Mouse (Mus musculus) lung, embryonic 15.5 days (tissue): ENCODE measurements around the gene Tead1. TPM values are rescaled to one million over a fixed set of nuclear protein-coding genes. Genes with fewer than 3 reads are reported as not detected.

Experiments
- ATAC-seq: fragments of 200-750 bp; cut with Nextera tagmentation; 2 replicates; pipeline ENCODE4 v1.8.0; 2017; ENCODE audit warnings: moderate number of reproducible peaks, borderline replicate concordance; ENCODE audit not compliant: low FRiP score, low TSS enrichment; ENCODE audit errors: extremely low read depth
- H3K27ac ChIP-seq: fragments of 300-500 bp; sonication (generic); 2 replicates; pipeline ENCODE4 v1.5.1; 2015; ENCODE audit warnings: moderate library complexity, mild to moderate bottlenecking, inconsistent platforms
- H3K27me3 ChIP-seq: fragments of 300-500 bp; sonication (generic); 2 replicates; pipeline ENCODE4 v1.6.1; 2015; ENCODE audit warnings: inconsistent platforms
- H3K36me3 ChIP-seq: fragments of 300-500 bp; sonication (generic); 2 replicates; pipeline ENCODE4 v1.6.1; 2015; ENCODE audit warnings: inconsistent platforms
- H3K4me1 ChIP-seq: fragments of 300-500 bp; sonication (generic); 2 replicates; pipeline ENCODE4 v1.6.1; 2015; ENCODE audit warnings: inconsistent platforms
- H3K4me2 ChIP-seq: fragments of 300-500 bp; sonication (generic); 2 replicates; pipeline ENCODE4 v1.6.1; 2015; ENCODE audit warnings: inconsistent platforms, mild to moderate bottlenecking, moderate library complexity
- H3K4me3 ChIP-seq: fragments of 300-500 bp; sonication (generic); 2 replicates; pipeline ENCODE4 v1.5.1; 2015; ENCODE audit warnings: mild to moderate bottlenecking, inconsistent platforms
- H3K9ac ChIP-seq: fragments of 300-500 bp; sonication (generic); 2 replicates; pipeline ENCODE4 v1.6.1; 2015; ENCODE audit warnings: inconsistent platforms
- H3K9me3 ChIP-seq: fragments of 300-500 bp; sonication (generic); 2 replicates; pipeline ENCODE4 v1.6.1; 2016; ENCODE audit warnings: inconsistent platforms
- WGBS: fragments of 180-500 bp; shearing (Covaris S2); methylation state at CpG from one replicate; pipeline ENCODE4 v1.1.7; 2015; 5-methylcytosine and 5-hydroxymethylcytosine counted together
- polyA plus RNA-seq: library from polyadenylated mRNA; unstranded; fragments of >200 nt; fragmentation: Nextera tagmentation; extraction: Ambion mirVana; gene quantifications from 2 replicates; pipeline ENCODE4 v1.2.1, GENCODE M21; 2015

The Tead1 gene
- polyA plus RNA-seq, 1 experiment from 2014 or later, result 30.0 TPM

DNA sequence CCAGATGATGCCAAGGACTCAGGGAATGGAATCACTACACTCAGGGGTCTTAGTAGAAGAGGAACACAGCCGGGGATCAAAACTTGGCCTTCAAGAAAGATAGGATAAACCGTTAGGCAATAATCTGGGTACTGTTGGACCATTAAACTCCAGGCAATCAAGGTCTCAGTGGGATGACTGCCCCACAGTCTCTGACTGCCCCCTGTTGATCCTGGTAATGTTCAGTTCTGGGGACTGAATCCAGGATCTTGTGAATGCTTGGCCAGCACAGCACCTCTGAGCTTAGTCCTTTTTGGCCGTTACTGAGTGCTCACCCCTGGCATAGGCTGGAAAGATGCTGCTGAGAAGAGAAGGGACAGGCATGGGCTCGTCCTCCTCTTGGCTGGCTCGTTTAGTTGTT is 34.4 kb downstream of the Tead1 start:
- Histone ChIP-seq H3K36me3 (no peaks in the 10 kb centered on the region), H3K27ac (no peak overlapping the region), H3K9me3 (no peaks in the 10 kb centered on the region), H3K4me1 (peaks cover 77% of the 10 kb centered on the region), H3K4me3 (no peak overlapping the region), H3K27me3 (no peaks in the 10 kb centered on the region), H3K4me2 (no peak overlapping the region), H3K9ac (no peak overlapping the region)
- WGBS, result 48% methylated on average over 5 of the region's 5 CpGs
- ATAC-seq, result no peak

DNA sequence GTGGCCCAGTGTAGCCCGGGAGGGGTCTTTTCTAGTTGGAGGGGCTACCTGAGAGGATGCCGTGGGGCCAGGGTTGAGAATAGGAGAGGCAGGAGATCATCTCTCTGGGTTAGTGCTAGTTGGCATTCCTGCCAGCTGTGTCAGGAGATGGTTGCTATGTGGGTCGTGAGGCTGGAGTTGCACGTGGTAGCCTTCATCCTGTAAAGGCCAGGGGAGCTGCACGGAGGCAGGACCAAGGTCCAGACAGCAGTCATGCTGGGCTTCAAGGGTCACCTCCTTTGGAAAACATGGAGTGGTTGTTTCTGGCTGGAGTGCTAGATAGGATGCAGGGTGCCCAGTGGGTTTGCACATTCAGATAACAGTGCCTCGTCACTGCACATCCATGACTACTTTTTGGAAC is 35.7 kb downstream of the Tead1 start:
- no peak for ATAC-seq
- H3K9me3 ChIP-seq, result no peaks in the 10 kb centered on the region
- peaks cover 84% of the 10 kb centered on the region for H3K4me1 ChIP-seq
- no peaks in the 10 kb centered on the region for H3K27me3 ChIP-seq
- H3K27ac ChIP-seq, result no peak overlapping the region
- H3K4me2 ChIP-seq, result no peak overlapping the region
- H3K36me3 ChIP-seq, result no peaks in the 10 kb centered on the region
- 72% methylated on average over 6 of the region's 6 CpGs for WGBS
- H3K4me3 ChIP-seq, result no peak overlapping the region
- no peak overlapping the region for H3K9ac ChIP-seq

DNA sequence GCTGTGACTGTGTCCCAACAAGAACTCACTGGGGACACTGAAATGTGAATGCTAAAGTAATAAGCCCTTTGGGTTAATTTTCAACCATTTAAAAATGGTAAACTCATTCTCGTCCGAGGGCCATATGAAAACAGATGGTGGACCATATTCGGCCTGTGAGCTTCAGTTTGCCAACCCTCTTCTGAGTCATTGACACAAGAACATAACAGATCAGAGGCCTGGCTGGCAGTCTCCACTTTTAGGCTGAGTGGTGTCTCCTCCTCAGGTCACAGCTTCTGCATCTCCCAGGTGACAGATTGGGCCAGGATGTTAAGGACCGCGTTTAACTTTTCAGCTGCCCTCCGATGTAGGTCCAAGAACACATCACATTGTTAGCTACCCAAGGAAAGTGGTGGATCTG is 37.6 kb downstream of the Tead1 start:
- no peak for ATAC-seq
- Histone ChIP-seq H3K4me1 (peaks cover 83% of the 10 kb centered on the region), H3K36me3 (no peaks in the 10 kb centered on the region), H3K9me3 (no peaks in the 10 kb centered on the region), H3K4me2 (no peak overlapping the region), H3K27me3 (no peaks in the 10 kb centered on the region), H3K4me3 (no peak overlapping the region), H3K27ac (no peak overlapping the region), H3K9ac (no peak overlapping the region)
- whole genome bisulfite sequencing, result 45% methylated on average over 6 of the region's 6 CpGs

DNA sequence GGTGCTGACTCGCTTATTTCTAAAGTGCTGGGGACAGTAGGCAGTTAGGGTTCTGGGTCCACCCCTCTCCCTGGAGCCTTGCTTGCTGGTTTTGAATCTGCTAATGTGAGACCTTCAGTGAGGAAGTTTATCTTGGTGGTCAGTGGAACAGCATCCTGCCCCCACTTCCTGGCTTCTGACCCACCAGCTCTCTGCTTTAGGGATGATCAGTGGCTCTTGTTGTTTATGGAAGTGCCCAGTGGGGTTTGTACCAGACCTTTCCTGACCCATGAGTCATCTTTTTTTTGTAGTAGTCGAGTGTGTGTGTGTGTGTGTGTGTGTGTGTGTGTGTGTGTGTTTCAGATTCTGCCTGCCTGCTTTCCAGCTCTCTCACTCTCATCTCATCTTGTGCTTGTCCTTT is 38.6 kb downstream of the Tead1 start:
- Histone ChIP-seq H3K9me3 (no peaks in the 10 kb centered on the region), H3K9ac (no peak overlapping the region), H3K4me1 (peaks cover 81% of the 10 kb centered on the region), H3K4me3 (no peak overlapping the region), H3K27ac (peak overlapping the region; percentile 53), H3K27me3 (no peaks in the 10 kb centered on the region), H3K4me2 (no peak overlapping the region), H3K36me3 (no peaks in the 10 kb centered on the region)
- 26% methylated on average over 2 of the region's 2 CpGs for WGBS
- ATAC-seq, result no peak

DNA sequence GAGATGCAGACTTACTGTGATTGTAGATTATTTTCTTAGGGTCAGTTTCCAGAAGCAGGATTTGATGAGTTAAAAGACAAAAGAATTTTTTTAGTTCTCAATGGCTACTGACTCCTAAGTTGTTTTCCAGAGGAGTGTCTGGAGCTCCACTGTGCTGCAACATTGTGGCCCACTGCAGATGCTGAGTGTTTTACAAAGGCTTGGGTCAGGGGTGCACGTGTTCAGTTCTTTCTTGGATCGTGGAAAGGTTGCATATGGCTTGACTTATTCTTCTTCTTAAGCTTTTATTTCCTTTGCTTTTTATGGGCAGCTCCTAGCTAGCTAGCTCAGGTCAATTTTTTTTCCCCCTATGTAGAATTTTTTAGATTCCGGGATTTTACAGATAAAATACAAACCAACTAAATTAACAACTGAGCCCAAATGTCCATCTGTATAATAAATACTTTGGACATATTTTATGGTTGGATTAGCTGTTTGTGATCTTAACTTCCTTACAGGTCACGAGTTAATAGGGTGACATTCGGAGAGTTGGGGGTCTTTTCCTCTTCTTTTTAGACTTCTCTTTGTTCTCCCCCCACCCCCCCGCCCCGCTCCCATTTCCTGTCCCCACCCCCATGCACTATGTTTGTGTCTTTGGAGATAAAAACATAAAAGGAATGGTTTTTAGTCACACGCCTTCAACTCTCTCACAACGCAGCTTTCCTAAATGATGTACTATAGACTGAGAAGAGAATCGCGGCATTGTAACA is 40.5 kb downstream of the Tead1 start:
- H3K36me3 ChIP-seq, result no peaks in the 10 kb centered on the region
- H3K27ac ChIP-seq, result peak overlapping the region; percentile 92
- peaks cover 65% of the 10 kb centered on the region for H3K4me1 ChIP-seq
- H3K9ac ChIP-seq, result no peak overlapping the region
- peak; percentile 59; the same call in 1 of the 2 replicates for ATAC-seq
- no peaks in the 10 kb centered on the region for H3K9me3 ChIP-seq
- H3K4me3 ChIP-seq, result no peak overlapping the region
- H3K4me2 ChIP-seq, result peak overlapping the region; percentile 55
- no peaks in the 10 kb centered on the region for H3K27me3 ChIP-seq
- WGBS, result 15% methylated on average over 11 of the region's 11 CpGs

DNA sequence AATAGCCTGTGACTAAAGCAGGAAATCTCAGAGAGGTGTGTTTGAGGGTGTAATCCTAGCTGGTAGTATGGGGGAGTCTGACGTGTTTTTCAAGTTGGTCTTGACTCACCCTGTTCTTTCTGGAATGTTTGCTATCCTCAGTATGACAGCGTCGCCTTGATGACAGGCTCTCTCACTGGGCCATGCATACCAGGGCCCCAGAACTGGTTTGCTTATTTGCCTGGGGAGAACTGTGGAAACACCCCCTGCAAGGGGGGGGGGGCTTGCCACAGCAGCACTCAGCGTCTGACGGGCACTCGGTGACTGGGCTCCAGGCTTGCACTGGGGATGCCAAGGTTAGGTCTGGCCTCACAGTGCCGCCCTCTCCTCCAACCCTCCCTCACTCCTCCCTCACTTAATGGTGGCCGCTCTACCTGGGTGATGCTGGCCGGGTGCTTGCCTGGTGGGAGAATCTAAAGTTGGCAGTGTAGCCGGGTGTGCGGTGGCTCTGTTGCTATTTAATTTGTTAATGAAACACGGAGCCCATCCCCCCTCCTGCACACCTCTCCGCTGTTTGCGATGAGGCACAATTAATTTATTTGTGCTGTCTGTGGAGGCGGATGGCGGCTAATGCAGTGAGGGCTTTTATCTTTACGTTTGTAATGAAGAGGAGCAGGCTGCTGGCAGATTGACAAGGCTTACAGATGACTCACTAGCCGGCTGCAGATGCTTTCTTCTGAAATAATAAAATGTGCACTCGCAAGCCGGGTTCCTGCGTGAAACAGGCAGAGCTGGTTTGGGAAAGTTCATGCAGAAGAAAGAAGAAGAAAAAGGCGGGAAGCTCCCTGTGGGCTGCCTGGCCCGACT is 41.2 kb downstream of the Tead1 start:
- H3K27ac ChIP-seq, result peak overlapping the region; percentile 92
- H3K9me3 ChIP-seq, result no peaks in the 10 kb centered on the region
- no peaks in the 10 kb centered on the region for H3K36me3 ChIP-seq
- H3K9ac ChIP-seq, result no peak overlapping the region
- H3K4me2 ChIP-seq, result peak overlapping the region; percentile 55
- peak overlapping the region; percentile 18 for H3K4me3 ChIP-seq
- H3K27me3 ChIP-seq, result no peaks in the 10 kb centered on the region
- ATAC-seq, result peak; percentile 76
- 3% methylated on average over 23 of the region's 23 CpGs for WGBS
- peaks cover 66% of the 10 kb centered on the region for H3K4me1 ChIP-seq

DNA sequence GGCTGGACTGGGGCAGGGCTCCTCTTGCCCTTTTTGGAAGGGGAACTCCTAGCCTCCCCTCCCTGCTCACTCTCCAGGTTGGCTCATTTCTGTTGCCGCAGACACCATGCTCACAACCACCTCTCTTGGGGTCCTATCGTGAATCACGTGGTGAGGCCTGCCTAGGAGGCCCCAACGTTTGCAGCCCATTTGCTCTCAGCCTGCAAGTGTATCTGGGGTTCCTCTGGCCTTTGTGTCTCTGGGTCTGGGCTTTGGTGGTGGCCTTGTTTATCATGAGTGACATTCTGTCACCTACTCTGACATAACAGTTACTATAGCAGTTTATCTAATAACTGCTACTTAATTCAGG is 41.8 kb downstream of the Tead1 start:
- Histone ChIP-seq H3K4me1 (peaks cover 71% of the 10 kb centered on the region), H3K27me3 (no peaks in the 10 kb centered on the region), H3K9me3 (no peaks in the 10 kb centered on the region), H3K4me2 (peak overlapping the region; percentile 55), H3K27ac (peak overlapping the region; percentile 92), H3K9ac (no peak overlapping the region), H3K36me3 (no peaks in the 10 kb centered on the region), H3K4me3 (no peak overlapping the region)
- no peak for ATAC-seq
- WGBS, result 3% methylated on average over 4 of the region's 4 CpGs

DNA sequence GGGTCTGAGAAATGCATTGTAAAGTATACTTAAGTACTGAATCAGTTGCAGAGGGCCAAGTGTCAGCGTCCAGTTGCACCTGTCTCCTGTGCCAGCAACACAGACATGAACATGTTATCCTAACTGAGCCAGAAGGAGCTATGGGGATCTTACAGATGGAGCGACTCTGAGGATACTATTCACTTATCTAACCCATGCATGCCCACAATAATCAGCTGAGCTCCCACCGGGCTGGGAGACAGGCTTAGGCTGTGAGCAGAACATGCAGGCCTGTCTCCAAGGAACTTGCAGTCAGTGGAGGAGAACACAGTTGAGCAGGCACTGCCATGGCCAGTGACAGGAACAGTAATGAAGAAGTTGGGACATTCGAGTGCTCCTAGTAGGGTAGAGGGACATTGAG is 42.7 kb downstream of the Tead1 start:
- no peak overlapping the region for H3K9ac ChIP-seq
- H3K4me1 ChIP-seq, result peaks cover 66% of the 10 kb centered on the region
- no peaks in the 10 kb centered on the region for H3K36me3 ChIP-seq
- ATAC-seq, result no peak
- no peaks in the 10 kb centered on the region for H3K9me3 ChIP-seq
- no peaks in the 10 kb centered on the region for H3K27me3 ChIP-seq
- no peak overlapping the region for H3K4me3 ChIP-seq
- H3K27ac ChIP-seq, result no peak overlapping the region
- 78% methylated on average over 4 of the region's 4 CpGs for WGBS
- H3K4me2 ChIP-seq, result no peak overlapping the region

DNA sequence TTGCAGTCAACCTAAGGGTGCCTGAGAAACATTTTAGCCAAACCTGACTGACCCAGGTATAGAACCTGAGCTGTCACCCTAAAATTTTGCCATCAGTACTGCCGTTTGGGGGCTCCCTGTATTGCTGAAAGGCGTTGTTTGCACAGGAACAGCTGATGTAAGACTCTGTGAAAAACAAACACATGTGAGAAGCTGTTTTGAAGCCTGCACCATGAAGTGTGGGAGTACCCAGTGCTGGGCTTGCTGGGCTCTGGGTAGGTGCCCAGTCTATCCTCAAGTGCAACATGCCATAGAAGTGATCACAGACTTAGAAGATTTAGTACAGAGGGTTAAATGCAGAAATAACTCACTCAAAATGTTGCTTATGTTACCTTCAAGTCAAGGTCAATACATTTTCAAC is 49.3 kb downstream of the Tead1 start:
- Histone ChIP-seq H3K4me3 (no peak overlapping the region), H3K36me3 (no peaks in the 10 kb centered on the region), H3K9me3 (no peaks in the 10 kb centered on the region), H3K9ac (no peak overlapping the region), H3K27me3 (no peaks in the 10 kb centered on the region), H3K4me1 (peaks cover 67% of the 10 kb centered on the region), H3K27ac (0 out of 2 replicates have a peak overlapping the region, but pooled peaks have one; percentile 75), H3K4me2 (no peak overlapping the region)
- ATAC-seq, result no peak
- 42% methylated on average over 2 of the region's 2 CpGs for WGBS

DNA sequence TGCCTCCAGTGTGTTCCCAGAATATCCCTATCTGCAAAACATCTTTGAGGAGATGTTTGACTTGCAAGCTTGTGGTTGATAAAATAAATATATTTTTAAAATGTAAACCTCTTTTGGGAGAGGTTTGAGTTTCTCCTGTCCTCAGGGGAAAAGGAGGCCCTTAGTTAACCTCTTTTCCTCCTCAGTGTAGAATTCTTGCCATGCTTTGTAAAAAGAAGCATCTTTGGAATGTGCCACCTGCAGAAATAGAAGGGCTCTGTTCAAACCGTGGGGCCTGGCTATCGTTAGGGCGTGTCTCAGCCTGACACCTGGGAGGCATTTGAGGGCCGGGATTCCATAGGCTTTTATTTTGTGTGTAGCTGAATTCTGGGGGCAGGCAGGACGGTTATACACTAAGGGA is 51.1 kb downstream of the Tead1 start:
- Histone ChIP-seq H3K4me1 (peaks cover 72% of the 10 kb centered on the region), H3K27ac (peak overlapping the region; percentile 75), H3K27me3 (no peaks in the 10 kb centered on the region), H3K4me2 (no peak overlapping the region), H3K9me3 (no peaks in the 10 kb centered on the region), H3K9ac (no peak overlapping the region), H3K36me3 (no peaks in the 10 kb centered on the region), H3K4me3 (no peak overlapping the region)
- 41% methylated on average over 5 of the region's 5 CpGs for WGBS
- peak; percentile 47 for ATAC-seq

DNA sequence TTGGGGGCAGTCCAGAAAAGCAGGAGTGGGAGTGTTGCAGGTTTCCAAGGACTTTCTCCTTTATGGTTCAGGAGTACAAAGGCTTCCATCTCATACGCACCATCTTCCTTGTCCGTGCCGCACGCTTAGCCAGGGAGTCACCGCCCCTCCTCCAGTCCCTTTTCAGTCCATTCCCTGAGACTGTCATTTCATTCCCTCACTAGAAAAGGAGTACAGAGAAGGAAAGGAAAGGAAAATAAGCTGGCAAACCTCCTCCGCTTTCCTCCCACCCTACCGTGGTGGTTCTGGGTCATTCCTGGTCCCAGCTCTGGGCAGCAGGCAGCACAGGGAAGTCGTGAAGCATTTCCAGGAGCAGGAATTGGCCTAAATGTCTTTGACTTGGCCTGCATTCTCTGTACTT is 52.5 kb downstream of the Tead1 start:
- no peak overlapping the region for H3K4me2 ChIP-seq
- H3K4me3 ChIP-seq, result no peak overlapping the region
- H3K27me3 ChIP-seq, result no peaks in the 10 kb centered on the region
- H3K9ac ChIP-seq, result no peak overlapping the region
- peaks cover 66% of the 10 kb centered on the region for H3K4me1 ChIP-seq
- H3K27ac ChIP-seq, result peak overlapping the region; percentile 27
- no peaks in the 10 kb centered on the region for H3K36me3 ChIP-seq
- ATAC-seq, result no peak
- no peaks in the 10 kb centered on the region for H3K9me3 ChIP-seq
- WGBS, result 60% methylated on average over 8 of the region's 8 CpGs

DNA sequence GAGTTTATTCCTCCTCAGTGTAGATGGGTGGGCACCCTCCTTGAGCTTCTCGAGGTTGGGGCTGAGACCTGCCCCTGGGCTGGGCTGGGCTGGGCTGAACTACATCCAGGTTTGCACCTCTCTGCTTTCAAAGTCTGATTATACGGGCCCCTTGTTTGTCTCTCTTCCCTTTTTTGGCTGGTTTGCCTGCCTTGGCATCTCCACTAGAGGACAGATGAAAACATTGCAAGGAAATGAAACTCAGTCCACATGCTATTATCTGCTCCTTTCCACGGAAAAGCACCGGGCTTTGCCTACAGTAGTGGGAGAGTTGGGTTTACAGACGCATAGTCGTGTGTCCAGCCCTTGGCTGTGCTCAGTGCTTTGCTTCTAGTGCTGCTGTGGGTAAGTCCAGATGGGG is 60.1 kb downstream of the Tead1 start:
- Histone ChIP-seq H3K9ac (no peak overlapping the region), H3K4me2 (no peak overlapping the region), H3K36me3 (no peaks in the 10 kb centered on the region), H3K4me1 (peaks cover 43% of the 10 kb centered on the region), H3K4me3 (no peak overlapping the region), H3K27ac (no peak overlapping the region), H3K9me3 (no peaks in the 10 kb centered on the region), H3K27me3 (no peaks in the 10 kb centered on the region)
- ATAC-seq, result no peak
- WGBS, result 63% methylated on average over 6 of the region's 6 CpGs
